Mouse (Mus musculus) CD4-positive, CD25-positive, alpha-beta regulatory T cell, adult 2 months (primary cell): ENCODE results near the gene Sema3d.

ENCODE experiments used
- DNase-seq: peaks from one replicate; pipeline ENCODE4 v3.0.0-alpha.2; 2012; ENCODE audit warnings: low read depth, low spot score

The Sema3d gene

GRCm38 (mm10) chr5:12634227-12634980 is 251.2 kb downstream of the Sema3d start:
- no peak for DNase-seq

- no peak for DNase-seq
These were observed 254.7 kb downstream of the Sema3d start for GRCm38 (mm10) chr5:12637763-12638468.
